Mouse (Mus musculus) erythroblast, embryonic 14.5 days (primary cell): ENCODE measurements at regions not wholly inside any gene's neighbourhood (a gene's known extent, or its start where the extent isn't known, plus 50 kb on each side); places are given as distances from the start of the nearest gene placed in this dataset.

Experiments used
- GATA1 ChIP-seq: IDR thresholded peaks from 2 replicates; pipeline ENCODE4 v1.6.1; 2012; ENCODE audit warnings: low read length, inconsistent platforms, mixed read lengths
- TAL1 ChIP-seq: IDR thresholded peaks from 3 replicates; pipeline ENCODE4 v1.6.1; 2012; ENCODE audit warnings: low read length, inconsistent platforms, mixed read lengths

DNA sequence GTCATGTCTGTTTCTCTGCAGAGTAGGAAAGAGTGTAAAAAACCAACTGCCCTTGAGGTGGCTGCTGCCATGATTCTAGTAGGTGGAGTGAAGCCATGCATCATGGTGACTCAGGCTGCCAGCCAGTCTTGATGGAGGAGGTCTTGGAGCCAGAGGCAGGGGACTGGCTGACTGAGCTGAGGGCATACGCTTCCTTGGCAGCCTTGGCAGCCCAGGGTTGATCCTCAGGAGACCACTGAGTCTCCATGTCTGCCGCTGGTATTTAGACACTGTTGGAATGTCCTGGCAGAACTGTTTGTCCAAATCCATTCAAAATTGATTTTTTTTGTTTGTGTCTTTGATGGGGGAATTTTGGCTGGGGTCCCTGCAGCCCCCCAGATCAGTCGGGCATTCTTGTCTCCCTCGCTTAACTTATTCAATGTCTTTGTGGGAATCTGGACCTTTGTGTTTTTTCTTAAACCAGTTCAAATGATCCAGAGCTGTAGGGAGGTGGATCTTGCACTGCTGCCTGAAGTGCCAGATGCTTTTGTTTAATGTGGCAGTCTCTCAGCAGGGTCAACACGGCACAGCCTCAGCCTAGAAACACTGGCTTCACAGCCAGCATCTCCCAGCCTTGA lies 139.0 kb downstream of the 1500009L16Rik start:
- TF ChIP-seq GATA1 (no peak), TAL1 (no peak)
